Mouse (Mus musculus): ENCODE data around the gene Ikzf4. TPM values are rescaled to one million over a fixed set of nuclear protein-coding genes. Genes with fewer than 3 reads are reported as not detected.
A peak's percentile ranks its signal among the peaks of the same experiment; 100 is the strongest.
"Not testable (repeated sequence)": the region's sequence is repeated elsewhere in the genome, so short reads cannot be mapped to it uniquely, and the experiment has no call there.

Gene Ikzf4
- total RNA-seq, 2 experiments from 2014 or later, result 14.8 to 15.5 TPM

DNA sequence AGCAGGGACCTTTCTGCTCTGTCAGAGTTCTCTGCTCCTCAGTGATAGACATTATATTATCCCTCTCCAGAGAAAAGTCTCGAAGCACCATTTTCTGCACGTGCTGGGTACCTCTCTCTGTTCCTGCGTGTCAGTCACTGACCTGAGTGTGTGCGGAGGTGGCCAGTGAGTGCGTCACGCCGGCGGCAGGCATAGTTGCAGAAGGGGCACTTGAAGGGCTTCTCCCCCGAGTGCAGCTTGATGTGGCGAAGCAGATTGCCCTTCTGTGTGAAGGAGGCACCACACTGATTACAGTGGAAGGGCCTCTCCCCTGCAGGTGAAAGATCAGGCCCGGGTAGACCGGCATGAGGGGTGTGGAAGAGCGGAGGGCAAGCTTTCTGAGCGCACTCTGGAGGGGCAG, 5.8 kb downstream of the Ikzf4 start:
- no peak for DNase-seq

DNA sequence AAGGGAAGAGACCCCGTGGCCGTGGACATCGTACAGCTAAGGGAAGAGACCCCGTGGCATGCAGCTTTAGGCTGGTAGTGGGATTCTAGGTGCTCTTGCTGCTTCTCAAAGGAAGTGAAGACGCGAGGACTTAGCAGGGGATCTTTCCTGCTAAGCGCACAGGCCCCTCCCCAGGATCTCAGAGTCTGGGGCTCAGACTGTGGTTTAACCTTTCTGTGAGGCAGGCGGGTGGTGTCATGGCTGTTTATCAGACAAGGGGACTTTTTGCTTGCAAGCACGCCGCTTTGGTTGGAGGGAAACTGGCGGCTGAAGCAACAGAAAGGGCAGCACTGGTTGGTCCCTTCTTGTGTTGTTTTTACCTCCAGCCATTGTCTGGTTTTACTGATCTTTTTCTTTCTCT, 8.8 kb downstream of the Ikzf4 start:
- no peak for DNase-seq

DNA sequence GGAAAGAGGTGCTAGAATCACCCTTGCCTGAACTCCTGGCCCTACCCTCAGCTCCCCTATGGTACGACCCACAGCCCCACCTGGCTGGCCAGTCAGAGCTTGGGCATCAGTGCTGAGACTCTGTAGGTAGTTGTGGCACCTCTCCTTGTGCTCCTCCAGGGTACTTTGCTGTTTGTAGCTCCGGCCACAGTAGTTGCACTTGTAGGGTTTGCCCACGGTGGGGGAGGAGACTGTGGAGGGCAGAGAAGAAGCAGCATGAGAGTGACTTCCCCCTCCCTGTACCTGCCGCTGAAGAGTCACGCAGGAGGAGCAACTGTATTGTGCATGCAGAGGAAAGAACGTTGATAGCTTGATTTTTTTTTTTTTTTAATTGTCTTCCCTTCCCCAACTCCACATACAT, 9.2 kb downstream of the Ikzf4 start:
- DNase-seq, result no peak

DNA sequence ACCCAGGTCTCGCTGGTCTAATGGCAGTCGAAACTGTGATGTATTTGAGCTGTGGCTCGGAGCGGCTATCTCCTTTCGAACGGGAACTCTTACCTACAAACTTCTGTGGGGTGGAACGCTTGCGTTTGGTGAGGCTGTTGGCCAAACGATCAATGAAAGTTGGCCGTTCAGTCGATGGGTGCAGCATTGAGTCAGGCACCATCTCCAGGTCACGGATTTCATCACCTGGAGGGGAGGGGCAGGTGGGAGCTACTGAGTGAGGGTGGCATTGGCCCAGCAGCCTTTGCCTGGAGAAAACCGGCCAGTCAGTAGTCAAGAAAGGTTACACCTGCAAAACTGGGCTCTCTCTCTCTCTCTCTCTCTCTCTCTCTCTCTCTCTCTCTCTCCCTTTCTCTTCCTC, 10.1 kb downstream of the Ikzf4 start:
- no peak for DNase-seq

DNA sequence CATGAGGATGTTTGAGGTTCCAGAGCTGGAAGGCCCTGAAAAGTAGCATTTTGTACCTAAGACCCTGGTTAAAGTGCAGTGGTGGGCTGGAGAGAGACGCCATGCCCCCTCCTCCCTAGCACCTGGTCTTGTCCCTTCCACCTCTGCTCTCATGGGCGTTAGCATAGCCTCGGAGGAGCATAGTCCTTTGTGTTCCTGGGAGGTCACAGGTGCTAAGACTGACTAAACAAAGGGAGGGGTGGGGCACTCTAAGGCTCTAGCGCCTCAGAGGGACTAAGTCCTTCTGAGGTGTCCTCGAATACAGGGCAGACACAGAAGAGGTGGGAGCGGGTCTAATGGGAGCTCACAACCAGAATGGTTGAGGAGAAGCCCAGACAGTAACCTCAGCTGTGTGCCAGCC, 14.2 kb downstream of the Ikzf4 start:
- no peak for DNase-seq

DNA sequence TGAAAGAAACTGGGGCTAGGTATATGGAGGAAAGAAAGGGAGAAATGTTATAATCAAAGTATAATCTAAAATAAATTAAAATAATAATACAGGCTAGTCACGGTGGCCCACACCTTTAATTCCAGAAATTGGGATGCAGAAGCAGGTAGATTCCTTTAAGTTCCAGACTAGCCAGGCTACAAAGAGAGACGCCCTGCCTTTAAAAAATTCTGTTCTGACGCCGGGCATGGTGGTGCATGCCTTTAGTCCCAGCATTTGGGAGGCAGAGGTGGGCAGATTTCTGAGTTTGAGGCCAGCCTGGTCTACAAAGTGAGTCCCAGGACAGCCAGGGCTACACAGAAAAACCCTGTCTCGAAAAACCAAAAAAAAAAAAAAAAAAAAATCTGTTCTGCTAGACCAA, 15.5 kb downstream of the Ikzf4 start:
- not testable (repeated sequence) for DNase-seq

DNA sequence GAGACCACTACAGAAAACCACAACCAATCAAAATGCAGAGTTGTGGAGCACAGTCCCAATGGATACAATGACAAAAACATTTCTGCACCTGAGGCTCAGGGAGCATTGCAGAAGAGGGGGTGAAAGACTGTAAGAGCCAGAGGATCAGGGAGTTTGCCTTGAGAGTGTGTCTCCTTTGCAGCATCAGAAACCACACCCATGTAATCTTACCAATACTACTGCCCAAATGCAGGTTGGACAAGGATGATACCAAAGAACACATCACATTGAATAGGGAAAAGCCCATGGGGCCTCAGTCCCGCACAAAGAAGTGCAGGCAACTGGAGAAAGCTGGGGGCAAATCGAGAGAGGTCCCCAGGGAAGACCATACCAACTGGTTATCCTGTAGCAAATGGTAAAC, 16.0 kb downstream of the Ikzf4 start:
- DNase-seq, result no peak

DNA sequence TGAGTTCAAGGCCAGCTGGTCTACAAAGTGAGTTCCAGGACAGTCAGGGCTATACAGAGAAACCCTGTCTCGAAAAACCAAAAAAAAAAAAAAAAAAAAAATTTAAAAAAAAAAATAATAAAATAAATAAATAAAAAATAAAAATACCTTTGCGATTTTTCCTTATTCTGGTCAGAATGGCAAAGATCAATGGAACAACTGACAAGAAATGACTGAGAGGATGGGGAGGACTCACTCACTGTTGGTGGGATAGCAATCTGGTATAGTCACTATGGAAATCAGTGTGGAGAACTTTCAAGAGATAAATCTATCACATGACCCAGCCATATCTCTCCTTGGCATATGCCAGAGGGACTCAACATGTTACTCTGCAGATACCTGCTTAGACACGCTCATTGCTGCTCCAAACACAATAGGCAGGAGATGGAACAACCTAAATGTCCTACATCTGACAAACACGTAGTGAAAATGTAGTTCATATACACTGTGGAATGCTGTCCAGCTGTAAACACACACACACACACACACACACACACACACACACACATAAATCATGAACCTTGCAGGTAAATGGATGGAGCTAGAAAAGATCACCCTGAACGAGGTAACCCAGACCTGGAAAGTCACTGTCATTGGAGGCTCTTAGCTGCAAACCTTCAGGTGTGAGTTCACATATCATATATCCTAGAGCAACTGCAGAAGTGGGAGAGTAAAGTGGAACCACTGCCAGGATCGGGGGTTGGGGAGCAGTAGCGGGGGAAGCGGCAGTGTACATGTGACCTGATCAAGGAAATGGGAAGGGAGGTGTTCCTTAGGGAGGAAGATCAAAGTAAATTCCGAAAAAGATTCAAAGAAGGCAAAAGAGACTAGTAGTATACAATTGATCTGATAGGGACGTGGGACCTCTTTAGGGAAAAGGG, 18.1 kb downstream of the Ikzf4 start:
- no peak for DNase-seq

DNA sequence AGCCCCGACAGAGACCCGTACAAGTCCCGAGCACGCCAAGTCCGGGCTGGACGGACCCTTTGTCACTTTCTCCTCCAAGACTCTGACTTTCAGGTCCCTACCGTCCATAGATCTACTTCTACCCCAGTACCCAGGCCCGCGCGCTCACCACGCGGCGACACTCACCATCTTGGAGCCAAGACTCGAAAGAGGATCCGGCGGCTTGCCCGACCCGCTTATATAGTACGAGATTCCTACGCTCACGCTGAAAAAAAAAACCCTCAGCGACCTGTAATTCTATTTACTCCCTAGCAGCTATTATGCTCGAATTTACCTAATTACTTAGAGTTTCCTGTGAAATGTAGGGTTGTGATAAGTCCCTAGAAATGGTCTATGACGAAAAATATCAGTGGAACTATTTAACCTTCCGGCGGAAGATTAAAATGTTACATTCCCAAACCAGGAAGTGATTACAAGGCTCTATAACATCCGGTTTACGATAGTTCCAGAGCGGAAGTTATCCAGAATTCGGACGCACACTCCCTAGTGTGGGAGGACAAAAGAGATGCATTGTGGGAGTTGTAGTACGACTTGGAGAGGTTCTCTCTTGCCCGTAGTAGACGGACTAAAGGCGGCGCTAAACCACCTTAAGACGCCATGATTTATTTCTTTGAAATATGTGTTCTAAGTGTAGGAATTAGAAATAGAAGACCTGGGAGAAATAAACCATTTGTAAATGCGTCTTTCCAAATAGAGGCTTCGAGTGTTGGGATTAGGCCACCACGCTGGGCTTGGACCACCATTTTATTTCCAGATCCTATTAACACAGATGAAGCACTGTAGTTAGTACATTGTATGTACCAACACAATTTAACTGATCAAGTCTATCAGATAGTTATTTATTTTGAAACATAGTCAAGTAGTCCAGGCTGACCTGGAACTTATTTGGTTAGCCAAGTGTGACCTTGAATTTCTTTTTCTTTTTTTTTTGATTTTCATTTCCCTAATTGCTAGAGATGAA, 19.2 kb downstream of the Ikzf4 start, which contains the start of gene Rps26:
Rps26 (minus strand) TSS at position 437 of the 1,000 bp plus-strand sequence.
- peak; percentile 80 to 88 for DNase-seq

DNA sequence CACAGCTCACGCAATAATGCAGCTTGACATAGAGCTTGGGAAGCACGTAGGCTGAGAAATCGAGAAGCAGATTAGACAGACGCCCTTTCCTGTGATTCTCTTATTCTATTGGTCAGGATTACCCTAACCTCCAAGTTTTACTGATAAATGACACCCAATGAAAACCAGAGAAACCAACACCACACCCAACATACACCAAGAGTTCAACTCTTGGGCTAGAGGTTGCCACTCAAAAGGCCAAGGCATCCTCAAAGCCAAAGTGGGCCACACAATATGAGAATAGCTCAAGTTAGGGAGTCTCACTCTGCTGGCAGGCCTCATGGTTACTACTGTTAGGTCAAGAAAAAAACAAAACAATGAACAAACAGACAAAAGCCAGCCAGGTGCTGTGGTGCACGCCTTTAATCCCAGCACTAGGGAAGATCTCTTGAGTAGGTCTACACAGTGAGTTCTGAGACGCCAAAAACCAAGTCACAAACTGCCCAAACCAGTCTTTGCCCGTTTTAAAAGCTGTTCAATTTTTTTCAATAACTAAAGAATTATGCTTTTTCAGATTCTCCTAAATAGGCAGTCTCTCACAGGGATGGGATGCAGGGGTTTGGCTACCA, 20.4 kb downstream of the Ikzf4 start:
- no peak for DNase-seq

DNA sequence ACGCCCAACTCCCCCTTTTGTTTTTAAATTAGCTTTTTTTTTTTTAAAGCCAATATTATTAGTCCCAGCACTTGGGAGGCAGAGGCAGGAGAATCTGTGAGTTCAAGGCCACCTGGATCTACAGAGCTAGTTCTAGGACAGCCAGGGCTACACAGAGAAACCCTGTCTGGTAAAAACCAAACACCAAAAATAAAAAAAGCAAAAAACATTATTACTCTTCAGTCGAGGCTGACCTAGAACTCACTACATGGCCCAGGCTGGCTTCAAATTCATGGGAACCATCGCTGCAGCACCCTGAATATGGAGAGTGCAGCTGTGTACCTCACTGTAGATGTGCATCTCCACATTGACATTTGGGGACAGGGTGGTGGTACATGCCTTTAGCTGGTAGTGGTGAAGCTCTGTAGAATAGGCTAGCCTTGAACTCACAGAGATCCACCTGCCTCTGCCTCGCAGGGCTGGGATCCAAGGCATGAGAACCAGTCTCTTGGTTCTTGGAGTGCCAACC, 22.6 kb downstream of the Ikzf4 start:
- not testable (repeated sequence) for DNase-seq

DNA sequence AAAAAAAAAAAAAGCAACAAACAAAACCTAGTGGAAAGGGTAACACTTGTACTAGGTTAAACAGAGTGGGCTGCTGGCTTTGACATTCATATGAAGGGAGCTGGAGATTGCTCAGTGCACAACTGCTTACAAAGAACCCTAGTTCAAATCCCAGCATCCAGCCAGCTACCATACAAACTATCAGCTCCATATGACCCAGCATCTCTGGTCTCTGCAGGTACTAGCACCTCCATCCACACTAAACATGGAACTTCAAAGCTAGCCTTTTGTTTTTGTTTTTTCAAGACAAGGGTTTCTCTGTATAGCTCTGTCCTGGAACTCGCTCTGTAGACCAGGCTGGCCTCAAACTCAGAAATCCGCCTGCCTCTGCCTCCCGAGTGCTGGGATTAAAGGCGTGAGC, 23.1 kb downstream of the Ikzf4 start:
- DNase-seq, result no peak

DNA sequence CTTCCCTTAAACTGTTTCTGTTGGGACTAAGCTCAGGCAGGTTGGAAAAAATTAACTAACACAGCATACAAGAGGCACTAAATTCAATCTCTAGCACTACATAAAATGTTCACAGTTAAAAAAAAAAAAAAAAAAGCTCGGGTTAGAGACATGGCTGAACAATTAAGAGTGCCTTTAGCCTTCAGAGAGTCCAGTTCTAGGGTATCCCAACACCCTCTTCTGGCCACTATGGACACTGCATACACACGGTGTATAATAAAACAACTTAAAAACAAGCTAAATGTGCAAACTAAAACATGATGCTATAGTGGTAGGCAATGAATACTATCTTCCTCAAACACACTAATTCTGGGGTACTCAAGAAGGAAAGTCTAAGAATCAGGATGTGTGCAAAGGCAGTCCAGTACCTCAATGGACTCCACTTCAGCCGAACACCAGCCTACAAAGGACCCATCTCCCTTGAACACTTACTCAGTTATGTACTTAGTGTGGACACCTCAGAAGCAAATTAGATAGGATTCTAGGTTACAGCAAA, 23.7 kb downstream of the Ikzf4 start:
- DNase-seq, result no peak

DNA sequence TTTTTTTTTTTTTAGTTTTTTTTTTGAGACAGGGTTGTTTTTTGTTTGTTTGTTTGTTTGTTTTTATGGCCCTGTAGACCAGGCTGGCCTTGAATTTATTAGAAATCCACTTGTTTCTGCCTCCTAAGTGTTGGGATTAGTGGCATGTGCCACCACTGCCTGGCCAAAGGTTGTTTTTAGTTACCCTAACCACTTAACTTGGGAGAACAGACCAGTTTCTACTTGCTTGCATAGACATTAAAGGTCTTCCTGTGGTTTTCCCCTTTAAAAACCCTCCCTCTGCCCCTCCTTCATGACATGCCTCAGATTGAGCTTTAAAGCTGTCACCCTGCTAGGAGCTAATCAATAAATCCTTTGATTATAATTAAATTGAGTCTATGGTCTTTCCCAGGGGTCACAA, 25.6 kb downstream of the Ikzf4 start:
- no peak for DNase-seq

DNA sequence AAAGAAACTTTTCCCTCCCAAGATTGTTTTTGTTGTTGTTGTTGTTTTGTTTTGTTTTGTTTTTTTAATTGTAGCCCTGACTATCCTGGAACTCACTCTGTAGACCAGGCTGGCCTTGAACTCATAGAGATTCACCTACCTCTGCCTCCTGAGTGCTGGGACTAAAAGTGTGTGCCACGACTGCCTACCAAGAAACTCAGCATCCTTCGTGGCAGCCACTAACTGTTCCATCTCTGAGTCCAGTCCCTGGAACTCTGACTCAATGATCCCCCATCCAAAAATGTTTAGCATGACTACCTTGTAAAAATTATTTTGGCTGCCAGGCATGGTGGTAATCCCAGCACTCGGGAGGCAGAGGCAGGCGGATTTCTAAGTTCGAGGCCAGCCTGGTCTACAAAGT, 26.6 kb downstream of the Ikzf4 start:
- DNase-seq, result not testable (repeated sequence)

DNA sequence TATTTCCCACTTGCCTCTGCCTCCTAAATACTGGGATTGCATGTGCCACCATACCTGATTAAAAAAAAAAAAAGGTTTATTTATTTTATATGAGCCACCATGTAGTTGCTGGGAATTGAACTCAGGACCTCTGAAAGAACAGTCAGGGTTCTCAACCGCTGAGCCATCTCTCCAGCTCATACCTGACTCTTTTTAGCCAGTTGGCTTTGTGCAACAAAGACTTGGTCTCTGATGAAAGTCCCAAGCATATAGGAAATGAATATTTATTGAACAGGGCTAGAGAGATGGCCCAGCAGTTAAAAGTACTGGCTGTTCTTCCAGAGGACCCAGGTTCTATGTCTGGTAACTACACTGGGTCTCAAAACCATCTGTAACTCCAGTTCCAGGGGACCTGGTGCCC, 27.2 kb downstream of the Ikzf4 start:
- DNase-seq, result no peak

DNA sequence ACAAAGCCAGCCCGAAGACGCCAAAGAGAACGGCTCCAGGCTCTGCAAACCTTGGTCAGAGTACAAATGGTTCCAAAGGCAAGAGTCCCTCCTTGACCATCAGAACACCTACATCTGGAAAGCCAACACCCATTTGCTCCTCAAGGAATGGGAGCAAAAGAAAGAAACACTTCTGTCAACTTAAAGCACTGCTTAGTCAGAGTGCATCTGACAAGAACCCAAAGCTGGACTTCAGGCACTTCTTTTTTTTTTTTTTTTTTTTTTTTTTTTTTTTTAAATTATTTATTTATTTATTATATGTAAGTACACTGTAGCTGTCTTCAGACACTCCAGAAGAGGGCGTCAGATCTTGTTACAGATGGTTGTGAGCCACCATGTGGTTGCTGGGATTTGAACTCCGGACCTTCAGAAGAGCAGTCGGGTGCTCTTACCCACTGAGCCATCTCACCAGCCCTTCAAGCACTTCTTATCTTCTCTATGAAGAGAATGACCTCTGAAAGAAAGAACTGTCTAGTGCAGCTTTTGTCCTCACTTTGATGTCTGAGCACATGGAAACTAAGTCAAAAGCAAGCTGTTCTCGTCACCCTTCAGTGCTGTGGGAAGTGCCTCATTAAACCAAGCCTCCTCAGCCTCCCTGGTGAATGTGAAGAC, 29.9 kb downstream of the Ikzf4 start:
- DNase-seq, result not testable (repeated sequence)

DNA sequence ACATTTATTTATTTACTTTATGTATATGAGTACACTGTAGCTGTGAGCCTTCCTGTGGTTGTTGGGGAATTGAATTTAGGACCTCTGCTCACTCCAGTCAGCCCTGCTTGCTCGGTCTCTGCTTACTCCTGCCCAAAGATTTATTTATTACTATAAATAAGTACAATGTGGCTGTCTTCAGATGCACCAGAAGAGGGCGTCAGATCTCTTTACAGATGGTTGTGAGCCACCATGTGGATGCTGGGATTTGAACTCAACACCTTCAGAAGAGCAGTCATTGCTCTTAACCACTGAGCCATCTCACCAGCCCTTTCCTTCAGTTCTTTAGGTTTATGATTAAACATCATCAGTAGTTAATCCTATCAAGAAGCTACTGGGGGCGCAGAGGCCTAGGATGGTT, 30.9 kb downstream of the Ikzf4 start:
- no peak for DNase-seq

DNA sequence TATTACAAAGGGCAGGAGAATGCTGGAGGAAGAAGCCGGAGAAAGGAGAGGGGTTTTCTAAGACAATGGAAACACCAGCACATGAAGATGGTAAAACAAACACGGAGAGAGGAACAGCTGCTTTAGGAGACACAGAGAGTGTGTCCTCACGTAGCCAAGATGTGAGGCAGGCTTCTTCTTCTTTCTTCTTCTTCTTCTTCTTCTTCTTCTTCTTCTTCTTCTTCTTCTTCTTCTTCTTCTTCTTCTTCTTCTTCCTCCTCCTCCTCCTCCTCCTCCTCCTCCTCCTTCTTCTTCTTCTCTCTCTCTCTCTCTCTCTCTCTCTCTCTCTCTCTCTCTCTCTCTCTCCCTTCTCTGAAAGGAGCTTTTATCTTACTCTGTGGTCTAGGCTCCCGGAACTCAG, 32.0 kb downstream of the Ikzf4 start:
- DNase-seq, result not testable (repeated sequence)

DNA sequence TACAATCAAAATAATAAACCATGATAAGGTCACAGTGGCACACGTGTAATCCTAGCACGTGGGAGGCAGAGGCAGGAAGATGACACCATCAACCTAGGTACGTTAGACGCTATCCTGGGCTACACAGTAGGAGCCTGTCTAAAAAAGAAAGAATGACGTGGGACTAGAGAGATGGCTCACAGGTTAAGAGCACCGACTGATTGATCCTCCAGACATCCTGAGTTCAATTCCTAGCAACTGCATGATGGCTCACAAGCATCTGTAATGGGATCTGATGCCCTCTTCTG, 32.7 kb downstream of the Ikzf4 start:
- DNase-seq, result no peak

DNA sequence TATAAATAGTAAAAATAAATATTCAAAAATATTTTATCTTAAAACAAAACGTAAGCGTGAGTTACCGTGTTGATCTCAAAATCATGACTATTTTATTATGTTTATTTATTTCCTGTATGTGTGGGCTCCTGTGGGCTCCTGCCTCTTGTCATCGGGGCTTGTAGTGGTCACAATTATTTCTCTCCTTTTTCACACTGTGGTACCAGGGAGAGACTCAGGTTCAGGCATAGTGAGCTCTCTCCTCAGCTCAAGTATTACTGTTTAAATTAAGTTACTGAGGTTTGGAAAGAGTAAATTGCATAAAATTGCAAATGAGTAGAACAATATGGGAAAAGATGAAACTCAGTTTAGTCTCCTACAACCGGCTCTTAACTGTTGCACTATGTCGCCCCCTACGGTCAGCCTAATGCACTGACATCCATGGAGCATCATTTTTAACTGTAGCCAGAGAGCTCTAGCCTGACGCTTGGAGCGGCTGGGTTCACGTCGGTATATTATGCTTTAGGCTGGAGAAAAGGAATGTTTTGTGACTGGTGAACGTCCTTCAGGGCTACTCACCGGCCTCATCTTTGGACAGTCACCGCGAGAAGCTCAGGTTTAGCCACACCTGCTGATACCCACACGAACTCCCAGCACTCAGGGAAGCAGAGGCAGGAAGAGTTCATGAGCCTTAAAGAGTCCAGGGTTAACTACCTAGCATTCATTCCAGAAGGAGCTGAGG, 33.2 kb downstream of the Ikzf4 start:
- DNase-seq, result peak; percentile 65 to 73
